29 mouse cellular contexts compared by ENCODE assay signal in genomic region chr1:133316577-133316976, GRCm38 (mm10). TPM values are rescaled to one million over a fixed set of nuclear protein-coding genes. Genes with fewer than 3 reads are reported as not detected.
"Had no signal": no experiment of that assay in that cellular context is flagged by ENCODE, and none has a peak within 500 bp of the region (broad histone marks: within the 10 kb centered on the region; RNA-seq: fewer than 3 reads in every experiment).

No protein-coding gene starts in this region.

- H3K4me3 ChIP-seq: kidney, embryonic 15.5 days; limb, embryonic 10.5 days; limb, embryonic 13.5 days; liver, embryonic 12.5 days; liver, embryonic 15.5 days; stomach, embryonic 15.5 days had no signal

- H3K36me3 ChIP-seq: kidney, embryonic 15.5 days; limb, embryonic 10.5 days; limb, embryonic 13.5 days; liver, embryonic 12.5 days; liver, embryonic 15.5 days; stomach, embryonic 15.5 days had no signal

- H3K27ac ChIP-seq: kidney, embryonic 15.5 days; limb, embryonic 10.5 days; limb, embryonic 13.5 days; liver, embryonic 12.5 days; liver, embryonic 15.5 days; stomach, embryonic 15.5 days had no signal

- H3K9me3 ChIP-seq: kidney, embryonic 15.5 days; limb, embryonic 10.5 days; limb, embryonic 13.5 days; liver, embryonic 15.5 days; stomach, embryonic 15.5 days had no signal

- H3K9ac ChIP-seq: kidney, embryonic 15.5 days; limb, embryonic 13.5 days; liver, embryonic 12.5 days; liver, embryonic 15.5 days; stomach, embryonic 15.5 days had no signal

- H3K4me2 ChIP-seq: kidney, embryonic 15.5 days; limb, embryonic 13.5 days; liver, embryonic 12.5 days; liver, embryonic 15.5 days; midbrain, embryonic 11.5 days; stomach, embryonic 15.5 days had no signal

- H3K27me3 ChIP-seq: kidney, embryonic 15.5 days; limb, embryonic 13.5 days; liver, embryonic 12.5 days; liver, embryonic 15.5 days; stomach, embryonic 15.5 days had no signal

- ATAC-seq: liver, embryonic 12.5 days had no signal

- H3K4me1 ChIP-seq: limb, embryonic 13.5 days; liver, embryonic 15.5 days had no signal

- DNase-seq: kidney, adult 2 months; kidney, postnatal 14 days; kidney, postnatal 4 days; liver; lung, adult 18-20 months; lung, postnatal 4 days; right cerebral cortex, postnatal 14 days; right cerebral cortex, postnatal 4 days; thymus, adult 18-20 months; thymus, postnatal 36 days had no signal

RNA-seq across cellular contexts. Expression of gene Kiss1, which starts 5.1 kb away (rescaled TPM):
- total RNA-seq: layer of hippocampus, adult 18-20 months; layer of hippocampus, postnatal 14 days; left cerebral cortex, adult 18-20 months; megakaryocyte progenitor cell, adult 5-6 weeks; megakaryocyte-erythroid progenitor cell, adult 5-6 weeks; midbrain, postnatal 0 days had no signal
- polyA plus RNA-seq: kidney, adult 2 months; kidney, embryonic 15.5 days; limb, embryonic 10.5 days; limb, embryonic 13.5 days; liver, embryonic 12.5 days; liver, embryonic 15.5 days; midbrain, embryonic 11.5 days; midbrain, embryonic 14.5 days; neural tube, embryonic 11.5 days; neural tube, embryonic 14.5 days; stomach, embryonic 15.5 days; urinary bladder, adult 2 months had no signal

RNA-seq across cellular contexts. Expression of gene Golt1a, which starts 7.0 kb away (rescaled TPM):
- total RNA-seq: layer of hippocampus, adult 18-20 months; layer of hippocampus, postnatal 14 days; megakaryocyte progenitor cell, adult 5-6 weeks; megakaryocyte-erythroid progenitor cell, adult 5-6 weeks; midbrain, postnatal 0 days had no signal
- polyA plus RNA-seq: limb, embryonic 10.5 days; limb, embryonic 13.5 days; midbrain, embryonic 11.5 days; midbrain, embryonic 14.5 days; midbrain, postnatal 0 days; neural tube, embryonic 11.5 days; neural tube, embryonic 14.5 days; testis, adult 2 months had no signal

RNA-seq across cellular contexts. Expression of gene Ren1, which starts 33.7 kb away (rescaled TPM):
- total RNA-seq: left cerebral cortex, adult 18-20 months; left cerebral cortex, postnatal 25 days; megakaryocyte progenitor cell, adult 5-6 weeks; megakaryocyte-erythroid progenitor cell, adult 5-6 weeks; midbrain, postnatal 0 days had no signal
- polyA plus RNA-seq: limb, embryonic 10.5 days; midbrain, embryonic 11.5 days; midbrain, embryonic 14.5 days; midbrain, postnatal 0 days; neural tube, embryonic 11.5 days had no signal

RNA-seq across cellular contexts. Expression of gene Etnk2, which starts 46.8 kb away (rescaled TPM):
- total RNA-seq: megakaryocyte progenitor cell, adult 5-6 weeks; megakaryocyte-erythroid progenitor cell, adult 5-6 weeks had no signal
